Mouse (Mus musculus): ENCODE data around the gene Plin5. TPM values are rescaled to one million over a fixed set of nuclear protein-coding genes. Genes with fewer than 3 reads are reported as not detected.

Gene Plin5
- total RNA-seq, 2 experiments from 2014 or later, result 19.2 to 19.9 TPM

- DNase-seq, result no peak
These were observed 16.3 kb upstream of the Plin5 start for GRCm38 (mm10) chr17:56133457-56134363.

DNA sequence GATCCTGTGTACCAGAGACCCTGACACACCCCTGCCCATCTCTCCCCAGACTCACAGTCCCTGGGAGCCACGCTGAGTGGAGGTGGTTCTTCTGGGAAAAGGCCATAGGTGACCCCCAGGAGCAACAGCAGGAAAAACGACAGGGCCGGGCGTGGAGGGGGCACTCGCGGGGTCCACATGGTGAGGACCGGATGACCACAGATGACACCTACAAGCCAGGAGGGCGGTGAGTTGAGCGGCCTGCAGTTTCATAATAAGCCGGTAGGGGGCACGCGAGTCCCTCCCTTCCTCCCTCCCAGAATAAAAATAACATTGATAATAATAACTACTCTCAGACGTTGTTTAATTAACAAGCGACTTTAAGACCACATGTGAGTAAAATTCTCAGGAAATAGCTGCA, 15.3 kb upstream of the Plin5 start:
- peak; percentile 75 for DNase-seq

DNA sequence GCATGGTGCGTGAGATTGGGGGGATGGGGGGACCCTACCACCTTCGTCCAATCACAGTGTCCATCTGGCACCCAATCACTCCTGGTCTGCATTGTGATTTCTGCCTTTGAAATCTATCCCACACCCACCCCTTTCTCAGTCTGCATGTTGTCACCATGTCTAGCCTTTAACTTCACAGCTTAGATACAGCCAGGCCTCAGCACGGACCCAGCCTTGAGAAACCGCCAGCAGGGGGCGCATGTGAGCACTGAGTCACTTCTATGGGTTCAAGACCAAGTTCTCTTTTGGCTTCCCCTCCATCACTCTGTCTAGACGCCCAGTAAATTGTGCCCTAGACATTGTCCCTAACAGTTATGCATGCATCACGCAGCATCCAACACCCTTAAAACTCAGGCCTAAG, 14.4 kb upstream of the Plin5 start:
- DNase-seq, result peak; percentile 79

DNA sequence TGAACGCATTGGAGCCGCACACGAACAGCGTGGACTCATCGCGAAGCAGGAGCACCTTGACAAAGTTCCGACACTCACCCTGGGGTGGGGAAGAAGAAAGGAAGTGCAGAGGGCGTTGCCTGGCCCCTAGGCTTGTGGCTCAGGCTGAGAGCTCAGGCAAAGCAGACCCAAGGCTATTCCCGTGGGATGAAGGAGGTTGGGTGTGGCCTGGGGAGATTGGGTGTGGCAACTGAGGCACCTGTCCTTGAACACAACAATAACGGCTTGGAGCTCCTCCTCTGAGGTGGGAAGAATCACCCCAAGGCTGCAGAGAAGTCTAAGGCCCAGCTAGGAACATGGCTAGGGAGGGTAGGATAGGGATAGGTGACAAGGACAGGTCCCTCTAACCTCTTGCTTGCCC, 13.7 kb upstream of the Plin5 start:
- no peak for DNase-seq

GRCm38 (mm10) chr17:56128246-56128645, 10.8 kb upstream of the Plin5 start:
- no peak for DNase-seq

DNA sequence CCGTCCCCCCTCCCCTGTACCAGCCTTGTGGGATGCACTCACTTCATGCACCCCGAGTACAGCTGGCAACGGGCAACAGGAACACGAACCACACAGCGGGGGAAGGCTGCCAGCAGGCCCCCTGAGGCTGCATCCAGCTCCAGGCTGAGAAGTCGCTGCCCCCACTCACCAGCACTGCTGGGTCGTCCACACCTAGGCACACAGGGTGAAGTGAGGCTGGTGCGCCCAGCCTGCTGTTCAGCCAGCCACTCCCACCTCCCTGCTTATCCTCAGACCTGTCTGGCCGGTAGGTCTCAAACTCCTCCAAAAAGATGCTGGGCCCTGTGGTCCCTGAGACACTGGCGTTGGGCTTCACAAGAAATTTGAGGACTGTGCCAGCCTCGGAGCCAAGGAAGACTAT, 8.8 kb upstream of the Plin5 start:
- DNase-seq, result no peak

DNA sequence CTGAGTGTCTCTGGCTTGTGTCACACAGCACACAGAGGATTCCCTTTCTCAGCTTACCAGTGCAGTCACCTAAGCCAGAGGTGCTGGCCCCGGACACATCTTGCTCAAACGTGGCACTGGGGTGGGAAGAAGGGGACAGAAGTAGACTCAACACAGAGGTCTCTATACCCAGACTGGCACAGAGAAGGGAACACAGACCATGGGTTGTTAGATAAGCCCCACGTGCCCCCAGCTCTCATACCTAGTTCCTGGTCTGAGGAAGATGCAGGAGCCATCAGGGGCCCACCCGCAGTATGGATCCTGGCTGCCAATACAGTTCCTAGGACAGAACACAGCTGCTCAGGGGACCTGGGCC, 7.9 kb upstream of the Plin5 start:
- no peak for DNase-seq

GRCm38 (mm10) chr17:56124377-56125275, 7.2 kb upstream of the Plin5 start:
- DNase-seq, result peak; percentile 68

DNA sequence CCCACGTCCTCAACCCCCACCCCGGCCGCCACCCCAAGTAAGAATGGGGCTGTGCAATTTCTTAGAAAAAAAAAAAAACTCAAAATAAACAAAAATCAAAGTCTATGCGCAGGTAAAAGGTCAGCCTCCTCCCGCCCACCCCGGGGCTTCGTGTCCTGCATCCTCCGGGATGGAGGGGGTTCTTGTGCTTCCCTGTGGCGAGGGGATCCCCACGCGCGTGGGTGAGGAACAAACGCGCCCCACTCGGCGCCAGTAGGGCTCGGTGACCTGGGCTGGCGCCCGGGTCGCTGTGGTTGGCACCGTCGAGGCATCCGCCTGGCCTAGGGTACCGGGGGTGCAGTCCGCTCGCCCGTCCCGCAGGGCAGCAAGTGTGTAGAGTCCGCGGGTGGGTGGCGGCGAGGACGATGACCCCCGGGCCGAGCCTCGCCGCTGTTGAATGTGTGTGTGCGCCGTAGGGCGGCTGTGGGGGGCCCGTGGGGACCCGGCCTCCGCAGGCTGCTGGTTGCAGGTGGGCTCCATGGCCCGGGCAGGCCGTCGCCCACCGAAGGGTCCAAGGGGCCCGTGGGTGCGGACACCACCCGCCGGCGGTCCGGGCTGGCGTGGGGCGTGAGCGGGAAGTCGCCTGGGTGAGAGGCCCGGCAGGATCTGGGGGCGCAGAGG, 6.4 kb upstream of the Plin5 start:
- no peak for DNase-seq

DNA sequence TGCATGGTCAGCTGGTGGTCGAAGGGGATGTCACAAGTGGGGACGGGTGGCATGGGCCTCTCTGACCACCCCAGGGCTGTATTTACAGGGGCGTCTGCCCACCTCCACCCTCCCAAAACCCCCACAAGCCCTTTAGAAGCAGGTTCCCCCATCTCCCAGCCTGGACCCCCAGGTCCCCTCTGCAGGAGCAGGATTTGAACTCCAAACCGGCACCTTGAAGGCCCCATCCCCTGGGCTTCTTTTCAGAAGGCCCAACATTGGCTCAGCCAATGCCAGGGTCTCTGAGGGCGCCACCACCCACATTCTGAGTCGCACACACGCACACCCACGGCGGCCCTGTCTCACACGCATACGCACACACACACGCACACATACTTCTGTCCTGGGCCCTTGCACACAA, 5.8 kb upstream of the Plin5 start:
- DNase-seq, result no peak

DNA sequence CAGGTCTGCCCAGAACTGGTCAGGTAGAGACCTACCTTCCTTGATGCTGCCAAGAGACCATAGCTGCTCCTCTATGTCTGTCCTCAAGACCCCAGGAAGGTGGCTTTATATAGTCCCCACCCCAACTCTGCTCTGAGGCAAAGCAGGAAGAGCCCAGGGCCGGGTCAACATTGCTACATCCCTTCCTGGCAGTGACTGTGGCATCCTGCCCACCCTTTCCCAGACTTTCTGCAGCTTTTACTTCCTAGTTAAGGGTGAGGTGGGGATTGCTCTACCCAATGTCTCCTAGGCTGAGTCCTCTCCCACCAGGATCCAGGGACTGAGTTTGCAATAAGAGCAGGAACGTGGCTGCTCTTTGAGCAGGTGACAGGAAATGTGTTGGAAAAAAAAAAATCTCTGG, 4.4 kb upstream of the Plin5 start, which contains the start of gene Lrg1:
Gene Lrg1 (minus strand): TSS at position 176 of the 400 bp plus-strand sequence.
- no peak for DNase-seq

- no peak for DNase-seq
These were observed 2.8 kb upstream of the Plin5 start for GRCm38 (mm10) chr17:56119981-56120880.

- DNase-seq, result no peak
These were observed 2.0 kb upstream of the Plin5 start for GRCm38 (mm10) chr17:56119431-56119830.

DNA sequence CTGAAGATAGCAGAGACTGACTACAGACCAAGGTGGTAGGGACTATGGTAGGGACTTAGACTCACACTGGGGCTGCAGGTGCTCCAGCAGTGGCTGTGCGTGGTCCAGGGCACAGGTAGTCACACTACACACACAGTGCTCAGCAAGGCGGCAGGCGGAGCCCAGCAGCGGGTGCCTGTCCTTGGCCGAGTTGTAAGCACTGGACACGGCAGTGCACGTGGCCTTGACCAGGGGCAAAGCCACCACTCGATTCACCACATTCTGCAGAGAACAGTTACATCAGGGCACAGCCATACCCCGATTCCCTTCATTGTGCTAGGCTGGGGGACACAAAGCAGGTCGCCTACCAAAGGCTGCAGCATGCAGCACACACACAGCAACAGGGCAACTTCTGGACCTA, 1.2 kb downstream of the Plin5 start:
- no peak for DNase-seq

DNA sequence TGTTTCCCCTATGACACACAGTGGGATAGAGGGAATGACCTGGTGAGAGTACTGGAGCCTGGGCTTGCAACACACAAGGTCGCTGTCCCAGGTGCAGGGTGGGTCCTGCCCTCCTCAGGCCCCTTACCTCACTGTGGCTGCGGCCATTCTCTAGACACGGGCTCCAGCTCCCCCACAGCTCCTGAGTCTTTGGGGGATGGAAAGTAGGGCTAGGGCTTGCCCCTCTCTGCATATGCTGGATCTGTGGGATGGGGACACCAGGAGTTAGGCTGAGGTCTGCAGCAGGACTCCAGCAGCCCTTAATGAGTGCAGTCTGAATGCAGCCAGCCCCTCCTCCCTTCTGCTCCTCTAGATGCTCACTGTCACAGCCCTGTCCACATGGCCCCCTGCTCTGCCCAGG, 4.7 kb downstream of the Plin5 start:
- no peak for DNase-seq

DNA sequence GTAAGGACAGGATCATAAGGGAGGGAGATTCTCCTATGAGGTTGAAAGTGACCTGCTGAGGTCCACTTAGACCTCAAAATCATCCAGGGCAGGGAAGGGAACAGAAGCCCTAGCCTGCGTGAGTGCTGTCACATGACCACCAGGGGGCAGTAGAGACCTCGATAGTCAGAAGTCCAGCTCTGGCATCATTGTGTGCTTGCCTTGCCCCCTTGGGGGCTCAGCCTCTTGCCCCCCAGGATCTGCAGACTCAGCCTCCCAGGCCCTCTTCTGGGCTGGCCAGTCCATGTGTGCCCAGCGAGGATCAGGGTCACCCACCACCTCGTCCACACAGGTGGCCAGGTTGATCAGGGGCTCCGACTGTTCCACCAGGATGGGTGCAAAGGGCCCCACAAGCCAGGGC, 5.5 kb downstream of the Plin5 start:
- DNase-seq, result peak; percentile 73

DNA sequence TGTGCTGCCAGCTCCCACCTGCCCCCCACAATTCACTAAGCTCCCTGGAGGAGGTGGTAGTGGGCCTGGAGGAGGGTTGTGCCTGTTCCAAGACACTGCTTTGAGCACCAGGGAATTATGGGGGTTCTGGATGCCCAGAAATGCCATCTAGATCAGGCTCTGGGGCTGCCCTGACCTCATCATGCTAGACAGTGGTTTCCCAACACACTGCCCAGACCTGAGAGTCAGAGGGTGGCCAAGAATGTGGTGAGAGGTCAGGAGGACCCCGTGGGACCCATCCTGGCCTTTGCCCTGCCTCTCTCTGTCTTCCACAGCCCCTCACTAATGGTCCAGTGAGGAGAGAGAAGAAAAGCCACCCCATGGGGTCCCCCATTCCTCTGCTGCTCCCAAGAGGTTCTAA, 6.4 kb downstream of the Plin5 start:
- no peak for DNase-seq

- DNase-seq, result no peak
These were observed 6.8 kb downstream of the Plin5 start for GRCm38 (mm10) chr17:56110571-56110970.

DNA sequence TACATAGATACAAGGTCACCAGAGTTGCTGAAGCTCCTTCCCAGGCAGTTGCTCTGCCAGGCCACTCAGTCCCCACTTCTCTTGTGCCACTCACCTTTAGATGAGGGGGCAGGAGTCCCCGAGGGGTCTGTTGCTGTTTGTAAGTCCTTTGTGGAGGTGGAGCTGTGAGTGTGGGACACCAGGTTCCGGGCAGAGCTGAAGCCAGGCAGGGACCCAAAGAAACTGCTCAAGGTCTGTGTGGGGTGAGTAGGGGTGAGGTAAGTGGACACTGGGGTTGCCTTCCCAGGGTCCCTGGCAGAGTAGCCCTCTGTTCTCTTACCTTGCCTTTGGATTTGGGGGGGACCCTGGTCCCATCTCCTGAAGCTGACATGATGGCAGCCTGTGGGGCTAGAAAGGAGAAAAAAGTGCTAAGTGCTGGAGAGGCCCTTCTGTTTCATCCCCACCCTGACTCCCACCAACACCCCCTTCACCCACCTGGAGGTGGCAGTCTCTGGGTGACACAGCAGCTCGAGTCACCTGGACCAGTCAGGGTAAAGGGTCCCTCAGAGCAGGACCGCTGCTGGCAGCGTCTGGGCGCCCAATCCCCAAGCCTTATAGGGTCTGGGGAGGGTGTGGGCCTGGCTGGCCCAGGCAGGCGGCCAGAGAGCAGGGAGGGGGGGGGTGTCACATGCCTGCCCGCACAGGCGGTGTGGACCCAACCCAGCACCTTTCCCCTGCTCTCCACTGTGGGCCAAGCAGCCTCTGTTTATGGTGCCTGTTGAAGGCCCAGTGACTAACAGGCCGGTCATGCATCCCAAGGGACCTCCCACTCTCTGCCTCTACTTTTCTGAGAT, 8.0 kb downstream of the Plin5 start, which contains the start of gene Plin4:
Gene Plin4 (minus strand): TSS at position 585 of the 833 bp plus-strand sequence.
- peak; percentile 66 for DNase-seq

DNA sequence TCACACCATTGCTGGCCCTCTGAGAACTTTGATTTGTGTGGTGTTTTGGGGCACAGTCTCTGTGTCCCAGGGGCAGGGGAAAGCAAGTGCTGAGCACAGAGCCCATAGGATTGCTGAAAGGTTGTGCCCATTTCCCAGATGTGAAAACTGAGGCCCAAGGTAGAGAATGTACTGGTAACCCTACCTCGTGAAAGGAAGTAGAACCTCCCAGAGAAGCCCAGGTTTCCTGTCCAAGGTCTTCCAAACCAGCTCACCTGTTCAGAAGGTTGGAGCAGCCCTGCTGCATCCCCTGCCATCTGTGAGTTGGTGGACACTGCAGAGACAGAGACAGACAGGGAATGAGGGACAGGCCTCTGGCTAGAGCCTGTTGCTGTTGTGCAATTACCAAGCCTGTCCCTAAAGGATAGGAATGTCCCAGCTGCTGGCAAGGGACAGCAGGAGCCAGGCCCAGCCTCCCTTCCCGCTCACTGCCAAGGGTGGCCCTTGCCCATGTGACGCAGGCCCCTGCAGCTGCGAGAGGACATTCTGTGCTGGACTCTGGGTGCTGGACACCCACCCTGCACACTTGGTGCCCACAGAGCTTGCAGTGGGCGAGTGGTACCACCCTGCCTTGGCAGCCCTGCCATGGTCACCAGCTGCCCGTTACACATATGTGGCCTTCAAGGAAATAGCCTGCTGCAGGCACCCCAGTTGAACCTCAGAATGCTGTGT, 8.9 kb downstream of the Plin5 start:
- peak; percentile 74 for DNase-seq

Measured in gastrocnemius, postnatal 10 days (tissue).